Comparison of ENCODE assay signal across 11 mouse cellular contexts in the genomic region with DNA sequence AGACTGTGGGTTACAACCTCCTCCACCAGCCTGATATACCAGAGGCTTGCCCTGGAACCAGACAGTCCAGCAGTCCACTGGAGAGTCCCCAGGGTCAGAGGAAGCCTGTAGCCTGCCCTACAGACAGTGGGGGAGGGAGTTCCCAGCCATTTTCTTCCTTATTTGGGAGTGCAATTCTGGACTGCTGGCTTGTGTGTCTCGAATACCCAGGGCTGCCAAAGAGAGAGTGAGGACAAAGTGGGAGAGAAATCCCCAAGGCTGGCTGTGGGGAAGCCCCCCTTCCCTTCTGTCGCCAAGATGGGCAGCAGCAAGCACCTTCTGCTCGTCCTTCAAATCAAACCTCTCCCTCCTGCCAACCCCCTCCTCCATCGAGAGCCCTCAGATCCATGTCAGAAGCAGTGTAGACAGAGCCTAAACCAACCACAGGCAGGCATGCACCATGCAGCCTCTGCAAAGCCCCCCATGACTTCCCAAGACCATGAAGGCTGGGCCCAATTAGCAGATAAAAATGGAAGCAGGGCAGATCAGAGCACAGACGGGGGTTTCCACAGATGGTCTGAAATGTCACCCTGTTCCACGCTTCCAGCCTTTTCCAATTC. TPM values are rescaled to one million over a fixed set of nuclear protein-coding genes. Genes with fewer than 3 reads are reported as not detected.
DNase-seq lines count a peak whose midpoint lies in the region; ATAC-seq and TF ChIP-seq lines count a peak whose summit lies in the region.
"Had no signal": no experiment of that assay in that cellular context is flagged by ENCODE, and none has a peak within 500 bp of the region (broad histone marks: within the 10 kb centered on the region; RNA-seq: fewer than 3 reads in every experiment).

No protein-coding gene starts in this region.

- ATAC-seq in hindbrain, embryonic 13.5 days (ENCODE audit: low FRiP score): no peak
- no peak for ATAC-seq in hindbrain, embryonic 14.5 days (ENCODE audit: low FRiP score)
- peak; percentile 81 for ATAC-seq in forebrain, postnatal 0 days
- ATAC-seq: inflammation-experienced regulatory T-cells, adult 6 months had no signal

- DNase-seq in hindbrain, embryonic 14.5 days (ENCODE audit: low spot score): no peak
- peak; percentile 73 for DNase-seq in lung, postnatal 10 days
- no peak for DNase-seq in lung, adult 18-20 months
- peak; percentile 84 for DNase-seq in forebrain, postnatal 0 days
- peak; percentile 20 for DNase-seq in yolk sac, embryonic 10.5 days (ENCODE audit: low spot score)
- DNase-seq in testis, postnatal 10 days (ENCODE audit: low spot score): no peak
- DNase-seq: thymus, postnatal 36 days had no signal

- TF ChIP-seq CTCF in forebrain, postnatal 0 days (IDR thresholded peaks at IDR 0.05; ENCODE audit: low read depth): no peak

- no peak overlapping the region for H3K4me3 ChIP-seq in hindbrain, embryonic 13.5 days
- H3K4me3 ChIP-seq in hindbrain, embryonic 14.5 days (replicated peaks; ENCODE audit: low read length): no peak overlapping the region
- no peak overlapping the region for H3K4me3 ChIP-seq in forebrain, postnatal 0 days (ENCODE audit: low read depth, low read length)
- H3K4me3 ChIP-seq: embryonic facial prominence, embryonic 13.5 days; limb, embryonic 12.5 days had no signal

- peaks cover 48% of the 10 kb centered on the region for H3K4me1 ChIP-seq in hindbrain, embryonic 13.5 days (replicated peaks)
- H3K4me1 ChIP-seq in hindbrain, embryonic 14.5 days (replicated peaks; ENCODE audit: control insufficient read depth, insufficient read depth, low read length): peaks cover 20% of the 10 kb centered on the region
- peaks cover 20% of the 10 kb centered on the region for H3K4me1 ChIP-seq in forebrain, postnatal 0 days (ENCODE audit: insufficient read depth)

- H3K9me3 ChIP-seq in hindbrain, embryonic 13.5 days: no peaks in the 10 kb centered on the region
- no peaks in the 10 kb centered on the region for H3K9me3 ChIP-seq in hindbrain, embryonic 14.5 days (ENCODE audit: control insufficient read depth, low read length)
- H3K9me3 ChIP-seq in forebrain, postnatal 0 days (ENCODE audit: low read length): no peaks in the 10 kb centered on the region
- H3K9me3 ChIP-seq: embryonic facial prominence, embryonic 13.5 days; limb, embryonic 12.5 days had no signal

- no peaks in the 10 kb centered on the region for H3K36me3 ChIP-seq in hindbrain, embryonic 13.5 days
- no peaks in the 10 kb centered on the region for H3K36me3 ChIP-seq in hindbrain, embryonic 14.5 days (replicated peaks; ENCODE audit: control insufficient read depth, insufficient read depth)
- H3K36me3 ChIP-seq in forebrain, postnatal 0 days (ENCODE audit: insufficient read depth): no peaks in the 10 kb centered on the region
- H3K36me3 ChIP-seq: embryonic facial prominence, embryonic 13.5 days; limb, embryonic 12.5 days had no signal

- H3K4me2 ChIP-seq in hindbrain, embryonic 13.5 days: no peak overlapping the region
- no peak overlapping the region for H3K4me2 ChIP-seq in hindbrain, embryonic 14.5 days (replicated peaks)
- no peak overlapping the region for H3K4me2 ChIP-seq in forebrain, postnatal 0 days (ENCODE audit: low read depth)
- H3K4me2 ChIP-seq: embryonic facial prominence, embryonic 13.5 days; limb, embryonic 12.5 days had no signal

- WGBS in hindbrain, embryonic 13.5 days: 54% methylated on average over 6 of the region's 6 CpGs
- 33% methylated on average over 6 of the region's 6 CpGs for WGBS in hindbrain, embryonic 14.5 days
- WGBS in forebrain, postnatal 0 days: 32% methylated on average over 6 of the region's 6 CpGs

- H3K27me3 ChIP-seq in hindbrain, embryonic 13.5 days: peaks cover 10% of the 10 kb centered on the region; the same call in 1 of the 2 replicates
- H3K27me3 ChIP-seq in hindbrain, embryonic 14.5 days (ENCODE audit: control insufficient read depth, insufficient read depth, low read length): no peaks in the 10 kb centered on the region
- H3K27me3 ChIP-seq in forebrain, postnatal 0 days (ENCODE audit: insufficient read depth, low read length): no peaks in the 10 kb centered on the region

- H3K9ac ChIP-seq in hindbrain, embryonic 13.5 days: no peak overlapping the region
- H3K9ac ChIP-seq in hindbrain, embryonic 14.5 days: no peak overlapping the region
- no peak overlapping the region for H3K9ac ChIP-seq in forebrain, postnatal 0 days
- H3K9ac ChIP-seq: embryonic facial prominence, embryonic 13.5 days; limb, embryonic 12.5 days had no signal

- H3K27ac ChIP-seq in hindbrain, embryonic 13.5 days: peak overlapping the region; percentile 44
- H3K27ac ChIP-seq in hindbrain, embryonic 14.5 days: no peak overlapping the region
- H3K27ac ChIP-seq in forebrain, postnatal 0 days (ENCODE audit: low read depth, low read length): peak overlapping the region; percentile 82
- H3K27ac ChIP-seq: embryonic facial prominence, embryonic 13.5 days; limb, embryonic 12.5 days had no signal

RNA-seq across cellular contexts. Expression of a gene that starts 45.5 kb away (rescaled TPM):
- 17.7 and 18.0 TPM in 2 replicates for polyA plus RNA-seq in hindbrain, embryonic 13.5 days (2015; fragmentation: Nextera tagmentation; extraction: Ambion mirVana)
- 9.6 and 10.8 TPM in 2 replicates for polyA plus RNA-seq in hindbrain, embryonic 14.5 days (2014; fragmentation: Nextera tagmentation; extraction: Ambion mirVana)
- 56.4 and 57.6 TPM in 2 replicates for total RNA-seq in forebrain, postnatal 0 days (2014; rRNA removed)
- 37.1 and 39.2 TPM in 2 replicates for polyA plus RNA-seq in forebrain, postnatal 0 days (2015; fragmentation: Nextera tagmentation; extraction: Ambion mirVana)

Comparison
In these comparisons a context has a peak if more than half of its experiments do, and no peak if none do; other contexts are left out.
1. DNase-seq: peak in lung, postnatal 10 days (single experiment), forebrain, postnatal 0 days (single experiment) and yolk sac, embryonic 10.5 days (single experiment); none in hindbrain, embryonic 14.5 days (single experiment), lung, adult 18-20 months (0 of 2) and testis, postnatal 10 days (single experiment).